Mouse (Mus musculus) lung, adult 2 months (tissue): ENCODE measurements around the gene Jak2. TPM values are rescaled to one million over a fixed set of nuclear protein-coding genes. Genes with fewer than 3 reads are reported as not detected.

Experiments
- DNase-seq: peaks from one replicate; pipeline ENCODE4 v3.0.0; 2022
- H3K4me1 ChIP-seq: fragments of 200-500 bp; 2 replicates; pipeline ENCODE4 v1.6.1; 2011; ENCODE audit warnings: low read length; ENCODE audit not compliant: control insufficient read depth, insufficient read depth
- H3K4me3 ChIP-seq: fragments of 200-500 bp; replicated peaks from 2 replicates; pipeline ENCODE3; 2011; ENCODE audit warnings: low read depth, mild to moderate bottlenecking, control low read depth, low read length; ENCODE audit errors: extremely low read depth
- CTCF ChIP-seq: fragments of 200-500 bp; IDR thresholded peaks from 2 replicates; pipeline ENCODE4 v1.5.1; 2011; ENCODE audit warnings: mild to moderate bottlenecking, low read length, control low read depth; ENCODE audit not compliant: insufficient read depth
- POLR2A ChIP-seq: fragments of 200-500 bp; IDR thresholded peaks from 2 replicates; pipeline ENCODE4 v1.6.1; 2011; ENCODE audit warnings: low read depth, mild to moderate bottlenecking, control low read depth, low read length, borderline replicate concordance; ENCODE audit errors: extremely low read depth
- WGBS: fragments of 180-500 bp; shearing (Covaris S2); methylation state at CpG from one replicate; pipeline ENCODE4 v1.1.7; 2018; 5-methylcytosine and 5-hydroxymethylcytosine counted together
- polyA plus RNA-seq: library from polyadenylated mRNA; depleted of rRNA; stranded (reverse); fragments of >200 nt; gene quantifications from 2 replicates; pipeline ENCODE4 v1.2.3, GENCODE M21; 2012

The Jak2 gene
- polyA plus RNA-seq, 1 experiment: 8.9 TPM

DNA sequence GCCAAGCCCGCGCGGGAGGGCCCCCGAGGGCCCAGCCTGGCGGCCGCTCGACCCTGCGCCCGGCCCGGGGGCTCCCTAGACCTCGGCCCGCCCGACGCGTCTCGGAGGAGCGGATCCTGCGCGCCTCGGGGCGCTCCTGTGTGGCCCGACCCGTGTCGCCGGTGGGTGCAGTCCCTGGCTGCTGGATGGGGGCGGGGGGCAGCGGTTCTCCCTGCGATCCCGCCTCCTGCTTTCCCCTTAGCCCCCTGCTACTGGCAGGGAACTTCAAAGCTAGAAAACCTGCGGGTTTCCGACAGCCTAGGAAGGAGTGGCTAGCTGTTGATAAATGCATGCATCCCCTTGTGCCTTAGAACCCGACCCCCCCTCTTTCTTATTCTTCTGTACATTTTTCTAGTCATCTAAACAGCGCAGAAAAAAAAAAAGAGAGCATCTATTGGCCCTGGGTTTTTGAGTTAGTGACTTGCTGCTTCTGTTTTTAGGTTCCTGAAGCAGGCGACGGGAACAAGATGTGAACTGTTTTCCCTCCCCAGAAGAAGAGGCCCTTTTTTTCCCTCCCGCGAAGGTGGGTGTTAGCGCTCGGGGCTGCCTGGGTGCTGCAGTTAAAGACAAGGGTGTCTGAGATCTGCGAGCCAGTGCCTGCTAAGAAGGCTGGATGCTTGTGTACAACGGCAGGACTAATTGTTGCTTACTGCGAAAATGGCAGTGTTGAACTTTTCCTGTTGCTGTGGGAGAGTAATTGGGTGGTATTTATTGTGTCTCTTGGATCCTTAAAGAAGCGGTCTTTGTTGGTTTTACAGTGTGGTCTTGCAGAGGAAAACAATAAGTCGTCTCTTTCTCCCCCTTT lies 552 bp downstream of the Jak2 start:
- peaks cover 8% of the 10 kb centered on the region for H3K4me1 ChIP-seq
- TF ChIP-seq POLR2A (no peak), CTCF (no peak)
- 1% methylated on average over 44 of the region's 44 CpGs for WGBS
- peak; percentile 47 for DNase-seq
- H3K4me3 ChIP-seq: peak overlapping the region; percentile 62

GRCm38 (mm10) chr19:29252831-29253545 lies 1.4 kb downstream of the Jak2 start:
- 14% methylated on average over 10 of the region's 10 CpGs for WGBS
- H3K4me1 ChIP-seq: peaks cover 8% of the 10 kb centered on the region
- TF ChIP-seq POLR2A (no peak), CTCF (no peak)
- peak overlapping the region; percentile 62 for H3K4me3 ChIP-seq
- no peak for DNase-seq

DNA sequence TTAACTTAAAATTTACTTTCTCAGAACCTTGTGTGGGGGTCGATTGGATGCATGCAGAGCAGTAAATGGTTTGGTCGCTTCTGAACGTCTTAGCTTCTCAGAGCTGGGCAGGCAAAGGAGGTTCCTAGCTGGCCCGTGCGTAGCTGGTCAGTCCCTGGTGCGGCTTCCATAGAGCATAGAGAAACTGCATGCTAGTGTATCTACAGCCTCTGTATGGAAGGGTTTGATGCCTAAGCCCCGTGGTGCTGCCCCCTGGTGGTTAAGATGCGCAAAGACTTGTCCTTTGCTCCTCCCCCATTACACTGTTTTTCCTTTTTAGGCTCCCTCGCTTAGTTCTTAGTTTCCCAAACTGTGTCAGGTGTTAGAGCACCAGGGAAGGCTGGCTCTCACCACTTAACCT lies 2.1 kb downstream of the Jak2 start:
- WGBS: 2% methylated on average over 9 of the region's 9 CpGs
- DNase-seq: peak; percentile 76
- no peak for TF ChIP-seq POLR2A
- peak; percentile 96 for TF ChIP-seq CTCF
- Histone ChIP-seq H3K4me3 (peak overlapping the region; percentile 54), H3K4me1 (peaks cover 8% of the 10 kb centered on the region)

DNA sequence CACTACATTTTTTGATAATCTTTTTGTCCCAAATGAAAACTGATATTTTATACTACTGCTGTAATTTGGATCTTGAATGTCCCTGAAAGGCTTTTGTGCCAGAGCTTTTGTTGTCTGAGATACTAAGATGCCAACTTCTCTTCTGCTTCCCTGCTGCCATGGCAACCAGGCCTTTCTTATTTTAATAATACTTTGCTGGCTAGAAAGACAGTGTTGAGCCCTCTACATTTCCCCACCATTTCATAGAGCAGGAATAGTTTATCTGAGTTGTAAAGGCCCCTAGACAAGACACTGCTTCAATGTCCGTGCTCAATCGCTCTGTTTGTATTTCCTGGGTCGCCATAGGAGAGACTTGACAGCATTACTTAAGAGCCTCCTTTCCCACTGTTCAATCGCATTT lies 3.0 kb downstream of the Jak2 start:
- H3K4me1 ChIP-seq: peaks cover 8% of the 10 kb centered on the region
- WGBS: 58% methylated on average over 4 of the region's 4 CpGs
- DNase-seq: no peak
- H3K4me3 ChIP-seq: no peak overlapping the region
- no peak for TF ChIP-seq CTCF
- no peak for TF ChIP-seq POLR2A

DNA sequence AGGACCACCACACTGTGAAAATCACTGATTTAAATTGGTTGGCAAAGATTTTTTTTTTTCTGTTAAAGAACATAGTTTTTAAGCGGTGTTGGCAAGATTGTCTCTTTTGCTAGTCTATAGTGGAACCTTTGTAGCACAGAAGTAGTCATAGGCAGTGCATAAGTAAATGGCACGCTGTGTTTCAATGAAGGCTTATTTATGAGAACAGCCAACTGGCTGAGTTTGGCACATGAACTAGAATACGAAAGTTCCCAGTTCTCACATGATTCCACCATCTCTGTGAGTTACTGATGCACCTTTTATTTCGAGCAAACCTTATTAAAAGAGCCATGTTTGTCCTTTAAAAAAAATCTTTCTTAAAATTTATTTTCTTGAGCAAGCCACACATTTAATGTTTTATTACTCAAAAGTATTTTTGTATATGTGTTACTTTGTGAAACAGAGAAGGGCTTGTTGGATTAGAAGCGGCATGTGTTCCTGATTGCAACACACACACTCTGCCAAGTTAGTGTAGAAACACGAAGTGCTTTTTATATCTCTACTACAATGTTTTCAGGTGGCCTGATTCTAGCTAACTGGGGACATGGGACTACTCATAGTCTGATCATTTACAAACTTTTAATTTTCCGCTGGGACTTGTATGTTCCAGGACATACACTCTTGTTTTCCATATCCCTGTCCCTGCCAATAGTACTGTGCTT lies 3.8 kb downstream of the Jak2 start:
- no peak for DNase-seq
- no peak overlapping the region for H3K4me3 ChIP-seq
- WGBS: 68% methylated on average over 7 of the region's 7 CpGs
- TF ChIP-seq CTCF (no peak), POLR2A (no peak)
- peaks cover 8% of the 10 kb centered on the region; the same call in 1 of the 2 replicates for H3K4me1 ChIP-seq

DNA sequence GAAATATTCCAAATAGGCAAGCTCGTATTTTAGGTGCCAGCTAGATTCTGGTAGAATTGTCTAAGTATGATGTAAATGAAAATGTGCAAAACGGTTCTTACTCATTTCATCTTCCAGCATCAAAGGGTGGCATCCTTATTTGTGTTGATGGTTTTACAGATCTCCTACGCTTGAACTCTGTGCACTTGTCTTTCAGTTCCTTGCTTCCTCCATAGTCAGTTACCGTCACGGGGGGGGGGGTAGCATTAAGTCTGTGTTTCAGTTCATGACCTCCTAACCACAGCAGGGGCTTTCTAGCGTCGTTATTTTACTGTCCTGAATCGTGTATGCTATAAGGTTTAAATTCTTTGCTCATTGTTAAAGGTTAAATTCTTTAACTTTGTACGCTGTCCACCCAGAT lies 10.0 kb downstream of the Jak2 start:
- WGBS: 73% methylated on average over 9 of the region's 9 CpGs
- DNase-seq: no peak
- Histone ChIP-seq H3K4me1 (peaks cover 7% of the 10 kb centered on the region; the same call in 1 of the 2 replicates), H3K4me3 (no peak overlapping the region)
- TF ChIP-seq CTCF (no peak), POLR2A (no peak)

DNA sequence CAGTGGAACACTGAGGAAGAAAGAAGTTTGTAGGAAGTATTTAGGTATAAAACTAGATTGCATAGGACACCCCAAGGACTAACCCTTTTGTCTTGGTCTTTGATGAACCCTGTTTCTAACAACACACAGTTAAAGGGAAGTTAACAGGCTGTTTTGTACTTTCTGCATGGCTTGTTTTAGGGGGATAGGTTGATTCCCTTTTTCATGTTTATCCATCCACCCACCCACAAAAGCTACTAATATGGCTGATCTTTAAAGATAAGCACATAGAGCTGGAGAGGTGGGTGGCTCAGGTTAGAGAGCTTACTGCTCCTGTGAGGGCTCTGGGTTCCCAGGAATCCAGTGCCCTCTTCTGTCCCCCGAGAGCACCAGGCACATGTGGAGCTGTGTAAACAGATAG lies 11.9 kb downstream of the Jak2 start:
- Histone ChIP-seq H3K4me1 (peaks cover 7% of the 10 kb centered on the region; the same call in 1 of the 2 replicates), H3K4me3 (no peak overlapping the region)
- no peak for TF ChIP-seq POLR2A
- no peak for TF ChIP-seq CTCF
- no peak for DNase-seq
- 71% methylated on average over 1 of the region's 1 CpGs for WGBS

- DNase-seq: no peak
- WGBS: 13% methylated on average over 5 of the region's 5 CpGs
- TF ChIP-seq POLR2A (no peak), CTCF (no peak)
Measured at GRCm38 (mm10) chr19:29265538-29265937, 13.9 kb downstream of the Jak2 start.

More at GRCm38 (mm10) chr19:29265538-29265937, 13.9 kb downstream of the Jak2 start:
- H3K4me3 ChIP-seq: no peak overlapping the region
- peaks cover 7% of the 10 kb centered on the region; the same call in 1 of the 2 replicates for H3K4me1 ChIP-seq
